Mouse (Mus musculus) v-Abl transformed pro-B cells (cell line): ENCODE measurements at regions not wholly inside any gene's neighbourhood (a gene's known extent, or its start where the extent isn't known, plus 50 kb on each side); places are given as distances from the start of the nearest gene placed in this dataset.

Experiments used
- in situ Hi-C, 2 experiments: fragments of 400-800 bp; cut with MboI; formaldehyde crosslinking; loops; one replicate each; pipeline ENCODE4 v1.15.1; 2025; ENCODE audit not compliant: unreplicated experiment in 2 of 2

DNA sequence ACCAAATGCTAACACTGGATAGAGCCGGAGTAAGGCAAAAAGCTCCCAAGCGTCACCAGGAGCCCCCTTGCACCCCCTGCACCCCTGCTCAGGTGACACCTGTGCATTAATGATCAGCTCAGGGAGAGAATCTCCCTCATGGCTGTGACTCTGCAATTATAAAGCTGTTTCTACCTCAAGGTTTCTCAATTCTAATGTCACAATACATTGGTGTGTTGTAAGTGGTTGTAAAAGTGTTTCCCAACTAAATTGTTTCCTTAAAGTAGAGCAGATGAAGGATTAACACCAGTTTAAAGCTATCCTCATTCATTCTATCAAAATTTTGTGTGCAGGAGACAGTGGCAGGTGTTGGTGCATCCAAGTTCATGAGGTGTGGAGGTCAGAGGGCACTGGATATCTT is 65.6 kb upstream of the Rbms1 start:
- in situ Hi-C loops = no loop called here

DNA sequence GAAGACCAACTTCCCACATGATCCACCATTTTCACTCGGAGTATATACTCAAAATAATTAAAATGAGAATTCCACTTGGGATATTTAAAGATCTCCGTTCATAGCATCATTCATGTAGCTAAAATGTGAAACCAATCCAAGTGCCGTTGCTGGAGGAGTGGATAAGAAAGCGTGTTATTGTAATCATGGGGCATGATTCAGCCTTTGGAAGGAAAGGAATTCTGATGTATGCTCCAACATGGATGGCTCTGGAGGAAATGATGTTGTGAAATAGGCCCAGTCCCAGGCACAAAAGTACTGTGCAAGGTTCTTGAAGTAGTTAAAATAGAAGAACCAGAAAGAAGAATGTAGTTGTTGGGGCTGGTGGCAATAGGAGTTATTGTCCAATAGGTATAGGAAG is 64.7 kb upstream of the Rbms1 start:
- in situ Hi-C loops = no loop called here

GRCm38 (mm10) chr2:61022411-61022810 is 59.4 kb upstream of the Rbms1 start:
- in situ Hi-C loops = no loop called here

DNA sequence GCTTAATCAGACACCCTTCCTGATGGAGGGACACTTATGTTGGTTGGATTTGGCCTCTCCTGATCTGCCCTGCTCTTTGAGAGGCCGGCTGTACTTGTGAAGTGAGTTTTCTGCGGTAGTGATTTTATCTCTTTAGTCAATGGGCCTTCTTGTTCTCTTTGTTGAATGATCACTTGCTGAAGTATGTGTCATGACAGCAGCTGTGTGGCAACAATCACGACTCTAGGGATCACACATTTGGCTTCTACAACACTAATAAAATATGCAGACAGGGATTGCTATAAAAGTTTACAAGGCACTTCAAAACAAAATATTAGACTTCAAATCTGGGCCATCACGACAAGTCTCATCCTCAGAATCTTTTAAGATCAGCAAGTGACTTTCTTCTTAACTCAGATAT is 57.8 kb upstream of the Rbms1 start:
- in situ Hi-C loops = no loop called here

DNA sequence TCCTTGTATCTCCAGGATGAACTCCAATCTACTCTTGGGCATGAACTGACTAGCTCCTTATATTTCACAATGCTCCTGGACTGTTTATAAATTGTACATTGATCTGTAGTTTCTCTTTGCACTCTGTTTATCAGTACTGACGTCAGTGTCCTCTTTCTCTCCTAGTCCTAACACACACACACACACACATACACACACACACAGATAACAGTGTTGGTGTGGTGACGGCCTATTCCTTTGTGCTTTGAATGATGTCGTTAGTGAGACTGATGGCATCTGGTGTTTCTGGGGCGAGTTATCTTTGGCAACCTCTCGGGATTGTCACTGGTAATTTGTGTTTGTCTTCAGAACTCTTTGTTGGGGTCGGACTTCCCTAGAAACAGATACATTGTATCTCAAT is 50.0 kb upstream of the Rbms1 start:
- in situ Hi-C loops = no loop called here
